Comparison of ENCODE assay signal across 8 mouse cellular contexts in genomic region chr1:60961080-60961479, GRCm38 (mm10). TPM values are rescaled to one million over a fixed set of nuclear protein-coding genes. Genes with fewer than 3 reads are reported as not detected.
DNase-seq lines count a peak whose midpoint lies in the region; ATAC-seq and TF ChIP-seq lines count a peak whose summit lies in the region.

No protein-coding gene starts in this region.

- no peaks in the 10 kb centered on the region for H3K9me3 ChIP-seq in forebrain, embryonic 15.5 days
- H3K9me3 ChIP-seq in hindbrain, embryonic 16.5 days (ENCODE audit: control insufficient read depth, low read length), result no peaks in the 10 kb centered on the region

- H3K4me1 ChIP-seq in thymus, adult 2 months (replicated peaks; ENCODE audit: control insufficient read depth, insufficient read depth, low read length), result 0 out of 2 replicates have a peak, but pooled peaks cover 3% of the 10 kb centered on the region
- no peaks in the 10 kb centered on the region for H3K4me1 ChIP-seq in forebrain, embryonic 15.5 days
- H3K4me1 ChIP-seq in hindbrain, embryonic 16.5 days (ENCODE audit: control insufficient read depth, insufficient read depth, low read depth, low read length), result no peaks in the 10 kb centered on the region

- intact Hi-C loops in left cerebral cortex, postnatal 14 days (cut with DNase I), result no loop called here

- H3K9ac ChIP-seq in forebrain, embryonic 15.5 days (replicated peaks), result no peak overlapping the region
- no peak overlapping the region for H3K9ac ChIP-seq in hindbrain, embryonic 16.5 days (ENCODE audit: low read depth, low read length)

- no peak overlapping the region for H3K27ac ChIP-seq in thymus, adult 2 months (ENCODE audit: control insufficient read depth, insufficient read depth, low read length)
- no peak overlapping the region for H3K27ac ChIP-seq in forebrain, embryonic 15.5 days (replicated peaks)
- H3K27ac ChIP-seq in hindbrain, embryonic 16.5 days (ENCODE audit: low read depth, low read length), result no peak overlapping the region

- H3K27me3 ChIP-seq in thymus, adult 2 months (ENCODE audit: control insufficient read depth, insufficient read depth, low read length), result no peaks in the 10 kb centered on the region
- H3K27me3 ChIP-seq in forebrain, embryonic 15.5 days, result no peaks in the 10 kb centered on the region
- no peaks in the 10 kb centered on the region for H3K27me3 ChIP-seq in hindbrain, embryonic 16.5 days (replicated peaks; ENCODE audit: control insufficient read depth, insufficient read depth, low read length)

- peak; percentile 69 for DNase-seq in thymus, adult 2 months
- no peak for DNase-seq in thymus, adult 18-20 months
- DNase-seq in brain, adult 2 months (ENCODE audit: low read depth, low spot score), result peak; percentile 86
- peak; percentile 81 to 84 for DNase-seq in left cerebral cortex, postnatal 14 days (ENCODE audit: low spot score in 2 of 2)

- no peak overlapping the region for H3K4me3 ChIP-seq in thymus, adult 2 months (ENCODE audit: control insufficient read depth, insufficient read depth, low read length)
- H3K4me3 ChIP-seq in forebrain, embryonic 15.5 days, result no peak overlapping the region
- no peak overlapping the region for H3K4me3 ChIP-seq in hindbrain, embryonic 16.5 days (ENCODE audit: low read length)

- no peak overlapping the region for H3K4me2 ChIP-seq in forebrain, embryonic 15.5 days (replicated peaks)
- H3K4me2 ChIP-seq in hindbrain, embryonic 16.5 days (ENCODE audit: low read length), result no peak overlapping the region

- 9% methylated on average over 4 of the region's 4 CpGs for WGBS in thymus, adult 2 months
- WGBS in forebrain, embryonic 15.5 days, result 30% methylated on average over 4 of the region's 4 CpGs
- 26% methylated on average over 4 of the region's 4 CpGs for WGBS in hindbrain, embryonic 16.5 days

- TF ChIP-seq POLR2A in thymus, adult 2 months (IDR thresholded peaks at IDR 0.05; ENCODE audit: control insufficient read depth, extremely low read depth, insufficient read depth, low read length, poor library complexity), result no peak

- ATAC-seq in forebrain, embryonic 15.5 days (replicated peaks), result 0 out of 2 replicates have a peak, but pooled peaks have one; percentile 64
- ATAC-seq in hindbrain, embryonic 16.5 days, result peak; percentile 73
- peak; percentile 50; the same call in 1 of the 2 replicates for ATAC-seq in monocyte, adult 5-6 weeks (replicated peaks; ENCODE audit: insufficient number of reproducible peaks, low FRiP score, low TSS enrichment, poor library complexity, severe bottlenecking)
- no peak for ATAC-seq in erythroid progenitor cell, adult 5-6 weeks (replicated peaks; ENCODE audit: low FRiP score, poor library complexity, severe bottlenecking)

- no peaks in the 10 kb centered on the region for H3K36me3 ChIP-seq in thymus, adult 2 months (ENCODE audit: control insufficient read depth, insufficient read depth, low read length)
- no peaks in the 10 kb centered on the region for H3K36me3 ChIP-seq in forebrain, embryonic 15.5 days
- no peaks in the 10 kb centered on the region for H3K36me3 ChIP-seq in hindbrain, embryonic 16.5 days (ENCODE audit: control insufficient read depth, insufficient read depth, low read length)

- no peak for TF ChIP-seq CTCF in thymus, adult 2 months (IDR thresholded peaks at IDR 0.05; ENCODE audit: borderline replicate concordance, control insufficient read depth, extremely low read depth, insufficient read depth, low read length, poor library complexity)

RNA-seq across cellular contexts. Expression of gene Icos, which starts 16.6 kb away (rescaled TPM):
- polyA plus RNA-seq in thymus, adult 2 months (2012; rRNA removed), result 8.1 and 8.9 TPM in 2 replicates
- 0.05 and 0.15 TPM in 2 replicates for polyA plus RNA-seq in forebrain, embryonic 15.5 days (2015; fragmentation: Nextera tagmentation; extraction: Ambion mirVana)
- polyA plus RNA-seq in hindbrain, embryonic 16.5 days (2015; fragmentation: Nextera tagmentation; extraction: Ambion mirVana), result 0.05 and 0.14 TPM in 2 replicates
- total RNA-seq in left cerebral cortex, postnatal 14 days (2021), result under 1 TPM in 1 of 2 experiments, not detected in 1; 0.31 TPM
- total RNA-seq in monocyte, adult 5-6 weeks (2017), result 2.6 to 6.4 TPM (median 2.7 TPM) in 3 replicates
- total RNA-seq in erythroid progenitor cell, adult 5-6 weeks (2015; ENCODE audit: low replicate concordance), result 0.42 TPM in 1 of 2 replicates, not detected in the other
- 0.23 and 0.51 TPM in 2 replicates for total RNA-seq in erythroid progenitor cell, adult 5-6 weeks (2017; ENCODE audit: low replicate concordance)

Comparison
In these comparisons a context has a peak if more than half of its experiments do, and no peak if none do; other contexts are left out.
1. DNase-seq: peak in thymus, adult 2 months (single experiment), brain, adult 2 months (single experiment) and left cerebral cortex, postnatal 14 days (2 of 2); none in thymus, adult 18-20 months (0 of 2).